Mouse (Mus musculus) forebrain, embryonic 14.5 days (tissue): ENCODE measurements around the gene Jmy. TPM values are rescaled to one million over a fixed set of nuclear protein-coding genes. Genes with fewer than 3 reads are reported as not detected.

Source experiments
- ATAC-seq: fragments of 200-750 bp; cut with Nextera tagmentation; 2 replicates; pipeline ENCODE4 v1.8.0; 2017; ENCODE audit warnings: mild to moderate bottlenecking, moderate library complexity
- DNase-seq: peaks from one replicate; pipeline ENCODE4 v3.0.0-alpha.2; 2015; ENCODE audit warnings: low spot score
- H3K27ac ChIP-seq: fragments of 300-500 bp; sonication (generic); 2 replicates; pipeline ENCODE4 v1.5.1; 2014; ENCODE audit warnings: low read depth, mild to moderate bottlenecking, control low read depth, low read length, moderate library complexity
- H3K27me3 ChIP-seq: fragments of 300-500 bp; sonication (generic); replicated peaks from 2 replicates; pipeline ENCODE4 v1.6.1; 2014; ENCODE audit warnings: low read length, control low read depth, mixed read lengths; ENCODE audit not compliant: control insufficient read depth, insufficient read depth
- H3K36me3 ChIP-seq: fragments of 300-500 bp; sonication (generic); 2 replicates; pipeline ENCODE4 v1.6.1; 2014; ENCODE audit warnings: low read length, control low read depth; ENCODE audit not compliant: control insufficient read depth, insufficient read depth
- H3K4me1 ChIP-seq: fragments of 300-500 bp; sonication (generic); 2 replicates; pipeline ENCODE4 v1.6.1; 2014; ENCODE audit warnings: antibody characterized with exemption, low read length, control low read depth; ENCODE audit not compliant: control insufficient read depth, insufficient read depth
- H3K4me2 ChIP-seq: fragments of 300-500 bp; sonication (generic); 2 replicates; pipeline ENCODE4 v1.6.1; 2014; ENCODE audit warnings: mild to moderate bottlenecking, control low read depth, low read length
- H3K4me3 ChIP-seq: fragments of 300-500 bp; sonication (generic); 2 replicates; pipeline ENCODE4 v1.5.1; 2014; ENCODE audit warnings: low read depth, low read length, control low read depth
- H3K9ac ChIP-seq: fragments of 300-500 bp; sonication (generic); 2 replicates; pipeline ENCODE4 v1.6.1; 2014; ENCODE audit warnings: mild to moderate bottlenecking, low read length, control low read depth, moderate library complexity
- H3K9me3 ChIP-seq: fragments of 300-500 bp; sonication (generic); replicated peaks from 2 replicates; pipeline ENCODE4 v1.6.1; 2016; ENCODE audit warnings: low read length, control low read depth, mixed read lengths; ENCODE audit not compliant: control insufficient read depth
- WGBS: fragments of 180-500 bp; shearing (Covaris S2); extraction: QIAGEN DNeasy Blood & Tissue Kit; methylation state at CpG from one replicate; pipeline ENCODE4 v1.1.7; 2014; 5-methylcytosine and 5-hydroxymethylcytosine counted together
- polyA plus RNA-seq: library from polyadenylated mRNA; unstranded; fragments of >200 nt; fragmentation: Nextera tagmentation; extraction: Ambion mirVana; gene quantifications from 2 replicates; pipeline ENCODE4 v1.2.1, GENCODE M21; 2014

Jmy gene
- polyA plus RNA-seq, 1 experiment from 2014 or later = 7.2 TPM

GRCm38 (mm10) chr13:93484276-93484675 is 15.3 kb downstream of the Jmy start:
- Histone ChIP-seq H3K27ac (no peak overlapping the region), H3K27me3 (no peaks in the 10 kb centered on the region), H3K9me3 (no peaks in the 10 kb centered on the region), H3K9ac (no peak overlapping the region), H3K4me1 (no peaks in the 10 kb centered on the region), H3K4me3 (no peak overlapping the region), H3K36me3 (no peaks in the 10 kb centered on the region; the same call in 1 of the 2 replicates), H3K4me2 (no peak overlapping the region)
- WGBS = 92% methylated on average over 3 of the region's 3 CpGs
- ATAC-seq (no peak), DNase-seq (no peak)

GRCm38 (mm10) chr13:93481110-93481509 is 18.5 kb downstream of the Jmy start:
- H3K27me3 ChIP-seq = no peaks in the 10 kb centered on the region
- no peaks in the 10 kb centered on the region; the same call in 1 of the 2 replicates for H3K36me3 ChIP-seq
- H3K27ac ChIP-seq = no peak overlapping the region
- no peak overlapping the region for H3K4me3 ChIP-seq
- DNase-seq (no peak), ATAC-seq (no peak)
- no peaks in the 10 kb centered on the region for H3K9me3 ChIP-seq
- H3K9ac ChIP-seq = no peak overlapping the region
- WGBS = 93% methylated on average over 3 of the region's 3 CpGs
- no peaks in the 10 kb centered on the region for H3K4me1 ChIP-seq
- H3K4me2 ChIP-seq = no peak overlapping the region

- Histone ChIP-seq H3K4me2 (no peak overlapping the region), H3K4me3 (no peak overlapping the region), H3K9ac (no peak overlapping the region), H3K4me1 (no peaks in the 10 kb centered on the region), H3K9me3 (no peaks in the 10 kb centered on the region; the same call in 1 of the 2 replicates), H3K27me3 (no peaks in the 10 kb centered on the region), H3K36me3 (no peaks in the 10 kb centered on the region; the same call in 1 of the 2 replicates), H3K27ac (no peak overlapping the region)
- no peak for ATAC-seq
- no peak for DNase-seq
- WGBS = 94% methylated on average over 3 of the region's 3 CpGs
Measured at GRCm38 (mm10) chr13:93478344-93478743, 21.3 kb downstream of the Jmy start.

DNA sequence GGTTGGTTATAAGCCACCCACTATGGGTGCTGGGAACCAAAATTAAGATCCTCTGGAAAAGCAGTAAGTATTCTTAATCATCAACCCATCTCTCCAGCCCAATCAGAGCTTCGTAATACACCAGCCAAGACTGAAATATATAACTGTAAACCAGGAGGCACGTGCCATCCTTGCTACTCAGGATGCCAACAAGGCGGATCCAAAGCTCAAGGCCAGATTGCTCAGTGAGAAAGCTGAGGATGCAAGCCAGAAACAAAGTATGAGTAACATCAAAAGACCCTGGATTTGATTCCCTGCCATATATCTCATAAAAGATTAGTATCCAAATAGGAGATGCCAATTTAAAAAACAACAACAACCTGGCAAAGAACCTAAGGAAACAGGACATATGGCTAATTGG is 31.3 kb downstream of the Jmy start:
- H3K9ac ChIP-seq = no peak overlapping the region
- H3K4me1 ChIP-seq = no peaks in the 10 kb centered on the region
- peaks cover 9% of the 10 kb centered on the region for H3K36me3 ChIP-seq
- WGBS = 75% methylated on average over 3 of the region's 3 CpGs
- no peak overlapping the region for H3K4me3 ChIP-seq
- no peak overlapping the region for H3K4me2 ChIP-seq
- DNase-seq (peak; percentile 83), ATAC-seq (peak; percentile 74; the same call in 1 of the 2 replicates)
- no peaks in the 10 kb centered on the region; the same call in 1 of the 2 replicates for H3K9me3 ChIP-seq
- H3K27me3 ChIP-seq = no peaks in the 10 kb centered on the region
- H3K27ac ChIP-seq = no peak overlapping the region

DNA sequence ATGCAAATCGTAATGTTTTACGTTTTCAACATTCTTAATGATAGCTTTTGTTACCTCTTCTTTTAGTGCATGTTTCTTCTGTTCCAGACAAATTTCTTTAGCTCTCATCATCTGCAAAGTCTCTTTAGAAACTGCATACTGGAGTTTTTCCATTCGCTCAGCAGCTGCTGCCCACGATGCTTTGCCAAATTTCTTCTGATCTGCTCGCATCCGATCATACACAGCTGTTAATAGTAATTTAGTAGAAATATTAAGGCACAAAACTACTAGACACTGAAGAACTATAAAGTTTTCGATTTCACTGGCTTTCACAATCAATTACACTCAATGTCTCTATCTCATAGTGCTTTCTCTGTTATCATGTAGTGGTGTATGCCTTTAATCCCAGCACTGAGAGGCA is 40.0 kb downstream of the Jmy start:
- no peak for ATAC-seq
- WGBS = 88% methylated on average over 7 of the region's 7 CpGs
- peak; percentile 17 for DNase-seq

GRCm38 (mm10) chr13:93458616-93459015 is 41.0 kb downstream of the Jmy start:
- Histone ChIP-seq H3K9ac (no peak overlapping the region), H3K27me3 (no peaks in the 10 kb centered on the region), H3K9me3 (no peaks in the 10 kb centered on the region), H3K4me1 (no peaks in the 10 kb centered on the region), H3K36me3 (peaks cover 15% of the 10 kb centered on the region), H3K27ac (no peak overlapping the region), H3K4me2 (no peak overlapping the region), H3K4me3 (no peak overlapping the region)
- DNase-seq (no peak), ATAC-seq (no peak)
- WGBS = 88% methylated on average over 4 of the region's 4 CpGs

More for the DNA sequence above, 40.0 kb downstream of the Jmy start:
- Histone ChIP-seq H3K4me3 (no peak overlapping the region), H3K9me3 (no peaks in the 10 kb centered on the region), H3K9ac (no peak overlapping the region), H3K36me3 (peaks cover 13% of the 10 kb centered on the region), H3K4me2 (no peak overlapping the region), H3K27ac (no peak overlapping the region), H3K27me3 (no peaks in the 10 kb centered on the region), H3K4me1 (no peaks in the 10 kb centered on the region)

DNA sequence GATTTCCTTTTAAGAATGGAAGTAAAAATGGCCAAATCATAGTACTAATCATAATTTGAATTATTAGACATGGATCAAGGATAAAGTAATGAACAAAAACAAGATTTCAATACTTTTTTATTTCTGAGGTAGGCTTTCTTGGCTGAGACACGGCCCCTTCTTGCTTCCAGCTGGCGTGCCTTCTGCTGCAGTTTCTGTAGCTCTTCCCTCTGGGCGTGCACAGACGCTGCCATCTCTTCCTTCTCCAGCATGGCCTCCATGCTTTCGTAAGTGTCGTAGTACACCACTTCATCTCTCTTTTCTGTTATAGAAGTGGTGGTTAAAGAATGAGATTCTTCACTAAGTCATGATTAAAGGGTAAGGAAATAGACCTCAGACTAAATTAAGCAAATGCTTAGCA is 46.3 kb downstream of the Jmy start:
- no peaks in the 10 kb centered on the region for H3K27me3 ChIP-seq
- H3K9me3 ChIP-seq = no peaks in the 10 kb centered on the region
- no peak overlapping the region; the same call in 1 of the 2 replicates for H3K27ac ChIP-seq
- no peak overlapping the region for H3K4me3 ChIP-seq
- ATAC-seq = no peak; the same call in 1 of the 2 replicates
- WGBS = 68% methylated on average over 6 of the region's 6 CpGs
- peaks cover 31% of the 10 kb centered on the region for H3K36me3 ChIP-seq
- peak; percentile 63 for DNase-seq
- no peak overlapping the region for H3K4me2 ChIP-seq
- no peaks in the 10 kb centered on the region for H3K4me1 ChIP-seq
- H3K9ac ChIP-seq = no peak overlapping the region

- ATAC-seq (0 out of 2 replicates have a peak, but pooled peaks have one; percentile 18), DNase-seq (no peak)
- Histone ChIP-seq H3K27ac (no peak overlapping the region), H3K36me3 (peaks cover 39% of the 10 kb centered on the region), H3K4me2 (no peak overlapping the region), H3K9ac (no peak overlapping the region), H3K27me3 (no peaks in the 10 kb centered on the region), H3K4me1 (no peaks in the 10 kb centered on the region), H3K4me3 (no peak overlapping the region), H3K9me3 (no peaks in the 10 kb centered on the region)
- WGBS = 98% methylated on average over 3 of the region's 3 CpGs
Measured at GRCm38 (mm10) chr13:93440167-93440566, 59.4 kb downstream of the Jmy start.

DNA sequence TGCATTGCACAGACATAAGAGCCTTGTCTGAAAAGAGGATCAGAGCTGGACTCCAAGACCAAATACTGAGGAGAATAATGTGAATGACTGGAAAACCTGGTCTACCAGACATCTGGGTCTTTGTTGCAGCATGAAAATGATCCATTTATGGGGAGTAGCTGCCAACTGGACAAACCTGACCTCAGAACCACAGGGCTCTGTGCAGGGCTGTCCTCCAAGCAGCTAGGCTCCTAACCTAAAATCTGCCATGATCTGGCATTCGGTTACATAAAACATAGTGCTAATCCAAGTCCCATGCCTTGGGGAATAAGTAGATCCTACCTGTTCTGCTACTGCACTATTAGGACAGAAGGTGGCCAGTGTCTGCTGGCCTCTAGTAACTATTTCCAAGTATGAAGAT is 70.4 kb downstream of the Jmy start:
- Histone ChIP-seq H3K9ac (no peak overlapping the region), H3K4me2 (no peak overlapping the region), H3K36me3 (peaks cover 7% of the 10 kb centered on the region; the same call in 1 of the 2 replicates), H3K9me3 (no peaks in the 10 kb centered on the region), H3K27ac (no peak overlapping the region), H3K27me3 (no peaks in the 10 kb centered on the region), H3K4me1 (no peaks in the 10 kb centered on the region), H3K4me3 (no peak overlapping the region)
- WGBS = 93% methylated on average over 1 of the region's 1 CpGs
- no peak for ATAC-seq
- no peak for DNase-seq
